In the genomic region with DNA sequence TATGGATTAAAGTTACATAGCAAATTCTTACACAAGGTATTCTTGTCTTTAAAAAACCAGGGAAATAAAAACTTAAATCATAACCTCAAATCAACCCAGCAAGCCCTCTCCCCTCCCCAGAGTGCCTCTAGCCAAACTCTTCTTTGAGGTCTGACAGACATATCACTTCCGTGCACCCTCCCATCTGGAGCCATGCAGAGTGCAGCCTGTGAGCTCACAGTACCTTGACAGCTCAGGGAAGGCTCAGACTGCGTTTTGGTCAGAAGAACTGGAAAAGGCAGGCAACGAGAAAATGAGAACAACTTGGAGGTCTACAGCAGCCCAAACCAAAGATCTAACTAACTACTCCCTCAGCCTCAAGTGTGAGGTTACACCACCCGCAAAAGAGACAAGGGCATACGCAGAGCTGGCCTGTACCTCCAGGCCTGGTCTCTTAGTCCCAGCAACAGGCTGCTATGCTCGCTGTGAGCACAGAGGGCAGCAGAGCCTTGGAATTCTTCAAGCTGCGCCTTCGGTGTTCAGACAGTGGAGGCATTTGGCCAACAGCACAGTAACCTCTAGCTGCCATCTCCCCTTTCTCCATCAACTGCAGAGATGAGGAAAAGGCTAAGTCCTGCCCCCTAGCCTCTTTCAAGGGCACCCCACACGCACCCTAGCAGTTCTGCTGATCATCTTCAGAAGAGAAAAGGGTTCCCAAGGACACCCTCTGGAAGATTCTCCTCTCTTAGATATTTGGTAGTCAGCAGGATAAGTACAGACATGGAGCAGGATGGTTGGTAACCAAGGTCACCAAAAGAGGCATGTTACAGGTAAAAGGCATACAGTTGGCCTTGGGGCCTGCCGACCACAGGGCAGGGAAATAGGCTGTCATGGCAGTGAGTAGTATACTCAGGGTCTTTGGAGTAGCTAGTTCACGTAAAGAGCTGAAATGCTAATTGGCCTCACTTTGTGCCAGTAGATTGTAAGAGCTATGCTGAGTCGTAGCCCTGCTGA, we compare ENCODE assay signal across 8 mouse cellular contexts.
DNase-seq lines count a peak whose midpoint lies in the region; ATAC-seq and TF ChIP-seq lines count a peak whose summit lies in the region.

No protein-coding gene starts in this region.

- H3K27ac ChIP-seq in ES-E14 (ENCODE audit: insufficient read depth, low read depth, low read length, poor library complexity, severe bottlenecking): no peak overlapping the region
- no peak overlapping the region for H3K27ac ChIP-seq in layer of hippocampus, adult 2 months
- no peak overlapping the region for H3K27ac ChIP-seq in lung, embryonic 14.5 days (ENCODE audit: low read depth)

- H3K4me3 ChIP-seq in ES-E14 (ENCODE audit: insufficient read depth in 1 of 2, low read depth in 1 of 2, low read length in 2 of 2, poor library complexity in 1 of 2, severe bottlenecking in 1 of 2): no peak overlapping the region
- no peak overlapping the region for H3K4me3 ChIP-seq in layer of hippocampus, adult 2 months
- H3K4me3 ChIP-seq in lung, embryonic 14.5 days (ENCODE audit: low read depth, low read length): no peak overlapping the region

- no peaks in the 10 kb centered on the region for H3K9me3 ChIP-seq in ES-E14 (ENCODE audit: control insufficient read depth, insufficient read depth, low read depth, low read length)
- no peaks in the 10 kb centered on the region for H3K9me3 ChIP-seq in lung, embryonic 14.5 days (ENCODE audit: low read depth, low read length)

- peak; percentile 90 to 97 for ATAC-seq in hematopoietic stem cell, adult 5-6 weeks (replicated peaks in 1 of 2; ENCODE audit: insufficient read depth in 1 of 2, low FRiP score in 2 of 2, low TSS enrichment in 1 of 2, low read depth in 1 of 2, poor library complexity in 2 of 2, severe bottlenecking in 2 of 2)
- ATAC-seq in lung, embryonic 14.5 days (ENCODE audit: insufficient read depth): peak; percentile 95
- no peak; the same call in 1 of the 2 replicates for ATAC-seq in granulocyte monocyte progenitor cell, adult 5-6 weeks (replicated peaks; ENCODE audit: poor library complexity, severe bottlenecking)

- 27% methylated on average over 12 of the region's 12 CpGs for WGBS in lung, embryonic 14.5 days

- TF ChIP-seq CTCF in layer of hippocampus, adult 2 months (conservative IDR thresholded peaks at IDR 0.05): peak; percentile 97
- TF ChIP-seq CTCF in lung, embryonic 14.5 days (IDR thresholded peaks at IDR 0.05; ENCODE audit: low read depth): peak; percentile 94

- no peak overlapping the region for H3K9ac ChIP-seq in ES-E14 (ENCODE audit: insufficient read depth, low read depth, low read length, poor library complexity, severe bottlenecking)
- H3K9ac ChIP-seq in lung, embryonic 14.5 days: no peak overlapping the region

- H3K4me1 ChIP-seq in ES-E14 (ENCODE audit: control insufficient read depth in 2 of 2, insufficient read depth in 2 of 2, low read length in 2 of 2, poor library complexity in 1 of 2): peaks cover 0 to 1% of the 10 kb centered on the region in 2 experiments; a peak in 1 of 4 replicates
- H3K4me1 ChIP-seq in lung, embryonic 14.5 days (ENCODE audit: insufficient read depth): no peaks in the 10 kb centered on the region

- H3K27me3 ChIP-seq in lung, embryonic 14.5 days (ENCODE audit: insufficient read depth, low read length): no peaks in the 10 kb centered on the region

- in situ Hi-C loops in ES-E14 (cut with MboI; ENCODE audit: low sequenced_read_pairs in 2 of 2, unreplicated experiment in 2 of 2): loop anchor here in 1 of 2 experiments (10.0 kb wide), 1 partner anchor 151 kb away; no protein-coding TSS in a partner anchor

- DNase-seq in ES-E14 (ENCODE audit: low read depth, low spot score): peak; percentile 63
- peak; percentile 43 for DNase-seq in cerebellum, adult 9-10 months
- peak; percentile 41 to 93 for DNase-seq in frontal cortex, adult 2 months (ENCODE audit: extremely low spot score in 1 of 2, low spot score in 1 of 2)
- DNase-seq in layer of hippocampus, adult 2 months (ENCODE audit: low spot score in 2 of 2): peak; percentile 69 to 83
- peak; percentile 95 for DNase-seq in lung, embryonic 14.5 days
- peak; percentile 85 for DNase-seq in retina, embryonic 14.5 days (ENCODE audit: low spot score)

- H3K36me3 ChIP-seq in ES-E14 (ENCODE audit: control insufficient read depth, insufficient read depth, low read length, poor library complexity, severe bottlenecking): peaks cover 19% of the 10 kb centered on the region
- H3K36me3 ChIP-seq in lung, embryonic 14.5 days (ENCODE audit: insufficient read depth): no peaks in the 10 kb centered on the region

- no peak overlapping the region for H3K4me2 ChIP-seq in lung, embryonic 14.5 days

TF ChIP-seq in ES-E14, 5 proteins besides CTCF, POLR2A, EP300 and RAD21:
- no peak for TF ChIP-seq CHD2 (IDR thresholded peaks at IDR 0.05; ENCODE audit: low read depth, low read length)
- TF ChIP-seq MAFK (IDR thresholded peaks at IDR 0.05; ENCODE audit: insufficient read depth, low read depth, low read length): no peak
- no peak for TF ChIP-seq HCFC1 (IDR thresholded peaks at IDR 0.05; ENCODE audit: borderline replicate concordance, insufficient read depth, low read length)
- TF ChIP-seq ZC3H11A (IDR thresholded peaks at IDR 0.05; ENCODE audit: borderline replicate concordance, low read depth, low read length): 0 out of 2 replicates have a peak, but pooled peaks have one; percentile 48
- TF ChIP-seq ZNF384 (IDR thresholded peaks at IDR 0.05; ENCODE audit: low read depth, low read length): no peak

Comparison
In these comparisons a context has a peak if more than half of its experiments do, and no peak if none do; other contexts are left out.
1. DNase-seq: peak in every context shown above with its lines; median percentile 95 in lung, embryonic 14.5 days; 85 in retina, embryonic 14.5 days; 76 in layer of hippocampus, adult 2 months; 67 in frontal cortex, adult 2 months; 63 in ES-E14; 43 in cerebellum, adult 9-10 months.